Mouse (Mus musculus) ES-CJ7 (cell line): ENCODE results near the gene Psma5.
"Not testable (repeated sequence)": the region's sequence is repeated elsewhere in the genome, so short reads cannot be mapped to it uniquely, and the experiment has no call there.

ENCODE experiments used
- DNase-seq: peaks from one replicate; pipeline ENCODE4 v3.0.0; 2011; ENCODE audit warnings: low read depth, low spot score

Psma5 gene

DNA sequence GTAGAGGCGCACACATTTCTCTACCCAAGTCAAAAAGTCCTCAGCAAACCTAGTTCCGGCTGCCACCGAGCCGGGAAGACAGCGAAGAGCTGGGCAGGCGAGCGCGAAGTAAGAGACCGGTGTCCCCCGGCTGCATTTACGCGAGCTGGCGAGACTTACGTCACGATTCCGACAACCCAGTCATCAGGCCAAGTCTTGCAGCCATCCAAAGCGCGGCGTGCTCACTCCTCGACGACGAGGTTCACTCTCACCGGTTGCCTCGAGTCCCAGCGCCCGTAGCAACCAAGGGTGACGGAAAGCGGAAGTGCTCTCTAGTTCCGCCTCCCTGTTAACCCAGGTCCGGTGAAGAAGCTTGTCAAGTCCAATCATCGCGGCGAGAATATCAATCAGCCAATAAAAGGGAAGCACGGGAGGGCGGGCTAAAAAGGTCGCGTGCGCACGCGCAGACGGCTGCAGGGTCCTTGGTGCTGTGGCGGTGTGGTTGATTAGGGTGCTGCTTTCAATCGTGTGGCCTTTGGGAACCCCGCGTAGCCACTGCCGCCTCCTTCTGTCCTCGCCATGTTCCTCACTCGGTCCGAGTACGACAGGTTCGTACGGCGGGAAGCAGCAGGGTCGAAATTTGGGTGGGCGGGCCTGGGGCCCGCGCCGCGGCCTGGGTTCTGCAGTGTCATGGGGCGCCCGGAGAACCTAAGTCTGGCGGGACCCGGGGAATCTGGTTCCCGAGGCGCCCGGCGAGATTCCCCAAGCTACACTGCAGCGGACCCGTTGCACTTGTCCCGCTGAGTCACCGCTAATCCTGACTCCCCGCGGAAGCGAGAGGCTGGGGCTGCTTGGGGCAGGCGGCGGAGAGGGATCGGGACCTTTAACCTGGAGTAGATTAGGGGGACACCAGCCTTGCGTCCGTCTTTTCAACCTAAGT, at the start of gene Psma5:
Gene Psma5, plus strand, starts transcription at position 208 of the 919 bp plus-strand sequence.
- DNase-seq, result peak; percentile 99

- DNase-seq, result no peak
Measured at GRCm38 (mm10) chr3:108209001-108209400, 47.7 kb upstream of the Psma5 start.

DNA sequence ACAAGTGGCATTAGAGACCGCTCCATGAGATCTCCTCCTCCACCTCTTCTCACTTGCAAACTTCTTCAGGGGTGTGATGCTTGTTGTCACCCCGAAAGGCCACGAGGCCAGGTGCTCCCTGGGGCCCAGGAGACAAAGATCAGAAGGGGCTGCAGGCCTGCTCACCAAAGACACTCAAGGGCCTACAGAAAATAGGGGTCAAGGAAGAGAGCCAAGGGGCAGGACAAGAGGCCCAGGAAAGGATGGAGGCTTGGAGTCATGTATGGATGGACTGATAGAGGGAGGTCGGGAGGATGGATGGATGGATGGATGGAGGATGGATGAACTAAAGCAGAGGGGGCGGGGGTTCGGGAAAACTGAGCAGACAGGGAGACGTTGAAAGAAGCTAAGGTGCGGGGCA, 47.2 kb upstream of the Psma5 start:
- DNase-seq, result no peak

GRCm38 (mm10) chr3:108209946-108210770, 46.6 kb upstream of the Psma5 start:
- DNase-seq, result peak; percentile 98

DNA sequence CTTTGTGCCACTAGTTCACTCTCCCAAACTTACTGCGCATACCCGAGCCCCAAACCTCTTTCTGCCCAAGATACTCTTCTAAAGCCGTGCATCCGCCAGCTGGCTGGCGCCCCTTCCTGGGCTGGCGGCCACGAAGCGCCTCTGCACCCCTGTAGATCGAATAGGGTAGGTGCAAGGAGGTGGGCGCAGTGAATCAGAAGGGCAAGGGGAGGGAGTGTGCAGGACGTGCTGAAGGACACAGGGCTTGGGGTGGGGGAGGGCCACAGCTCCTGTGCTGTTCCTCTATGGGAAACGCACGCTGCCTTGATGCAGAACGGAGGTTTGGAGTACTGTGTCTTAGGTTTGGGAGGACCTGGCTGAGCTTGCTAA, 46.0 kb upstream of the Psma5 start, which contains the start of gene Atxn7l2:
Gene Atxn7l2, minus strand, starts transcription at position 164 of the 369 bp plus-strand sequence.
- peak; percentile 90 for DNase-seq

GRCm38 (mm10) chr3:108211845-108212244, 44.9 kb upstream of the Psma5 start:
- DNase-seq, result no peak

DNA sequence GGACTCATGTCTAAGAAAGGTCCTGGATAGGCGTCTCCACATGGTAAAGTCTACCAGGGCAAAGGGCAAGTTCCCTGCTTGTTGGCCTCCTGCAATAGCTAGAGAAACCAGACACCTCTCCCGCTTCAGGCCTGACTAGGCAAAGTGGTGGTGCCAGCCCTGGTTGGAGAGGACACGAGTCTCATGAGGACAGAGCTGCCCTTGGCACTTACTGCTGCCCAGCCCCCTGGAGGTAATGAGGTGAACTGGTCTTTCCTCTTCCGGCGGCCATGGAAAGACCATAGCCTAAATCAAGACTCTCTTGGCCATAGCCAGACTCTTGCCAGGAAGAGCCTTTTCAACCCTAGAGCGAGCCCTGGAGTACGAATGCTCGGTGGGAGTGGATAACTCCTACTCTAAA, 44.3 kb upstream of the Psma5 start:
- DNase-seq, result no peak

DNA sequence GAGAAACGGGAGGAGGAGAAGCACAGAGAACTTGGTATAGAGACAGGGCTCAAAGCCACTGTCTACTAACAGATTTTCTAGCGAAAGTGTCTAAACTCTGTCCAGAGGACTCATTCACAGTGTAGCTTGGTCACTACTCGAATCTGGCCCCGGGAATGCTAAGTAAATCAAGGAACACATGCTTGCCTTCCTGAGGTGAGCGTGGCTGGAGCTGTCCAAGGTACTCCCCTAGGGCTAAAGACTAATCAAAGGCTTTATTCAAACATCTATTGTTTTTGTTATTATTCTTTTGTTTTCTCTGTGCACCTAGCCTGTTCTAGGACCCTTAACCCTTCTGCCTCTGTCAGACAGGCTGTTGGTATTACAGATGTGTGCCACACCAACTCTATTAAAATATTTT, 42.0 kb upstream of the Psma5 start:
- DNase-seq, result peak; percentile 59

DNA sequence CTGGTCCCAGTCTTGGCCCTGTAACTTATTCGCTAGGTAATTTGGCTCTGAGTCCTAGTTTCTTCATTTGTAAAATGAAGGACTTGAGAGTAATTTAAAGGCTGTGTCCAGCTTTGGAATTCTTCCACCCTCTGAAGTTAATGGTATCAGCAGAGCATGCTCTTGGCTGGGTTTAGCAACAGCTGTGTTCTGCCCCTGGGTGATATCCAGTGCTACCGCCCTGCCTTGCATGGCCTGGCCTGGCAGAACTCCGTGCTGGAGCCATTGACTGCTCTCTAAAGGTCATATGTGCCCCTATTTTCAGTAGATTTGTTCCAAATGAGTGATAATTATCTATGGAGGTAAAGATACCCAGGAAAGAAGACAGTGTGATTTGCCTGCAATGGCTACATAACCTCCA, 36.1 kb upstream of the Psma5 start:
- no peak for DNase-seq

- DNase-seq, result no peak
Measured at GRCm38 (mm10) chr3:108225711-108226557, 30.8 kb upstream of the Psma5 start.

DNA sequence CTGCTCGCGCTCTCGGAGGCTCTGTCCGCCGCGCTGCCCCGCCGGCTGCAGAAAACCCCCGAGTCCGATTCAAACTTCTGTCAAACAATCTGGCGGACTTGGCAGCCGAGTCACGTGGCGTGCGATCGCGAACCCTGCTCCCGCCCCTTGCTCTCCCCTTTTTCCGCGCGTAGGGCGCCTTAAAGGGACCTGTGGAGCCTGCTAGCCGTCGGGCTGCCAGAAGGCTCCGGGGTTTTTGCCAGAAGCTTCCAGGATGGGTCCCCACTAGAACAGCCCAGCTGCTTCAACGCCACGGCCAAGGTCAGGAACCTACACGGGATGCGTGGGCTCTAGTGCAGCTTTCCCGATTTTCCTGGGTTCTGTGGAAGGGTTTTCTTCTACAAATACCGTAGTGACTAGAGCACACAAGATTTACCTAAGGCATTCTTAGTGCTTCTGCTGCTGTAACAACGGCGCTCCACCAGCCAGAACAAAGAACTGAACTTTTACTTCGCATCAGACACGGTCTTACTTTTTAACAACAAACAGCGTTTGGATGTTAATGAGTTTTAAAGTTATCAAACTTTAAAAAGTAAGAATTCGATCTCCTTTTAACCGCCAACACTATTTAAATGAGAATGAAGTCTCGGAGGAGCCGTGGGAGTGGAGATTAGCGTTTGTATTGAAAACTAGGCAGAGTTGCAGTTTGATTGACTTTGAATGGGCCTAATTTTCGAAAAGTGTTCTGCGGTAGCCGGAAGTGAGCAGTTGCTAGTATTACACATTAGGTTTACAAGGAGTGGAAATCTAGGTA, 30.0 kb upstream of the Psma5 start, which contains the start of gene Sypl2:
Gene Sypl2, minus strand, starts transcription at position 91 of the 793 bp plus-strand sequence.
- DNase-seq, result peak; percentile 72

GRCm38 (mm10) chr3:108227521-108227920, 29.2 kb upstream of the Psma5 start:
- DNase-seq, result no peak

DNA sequence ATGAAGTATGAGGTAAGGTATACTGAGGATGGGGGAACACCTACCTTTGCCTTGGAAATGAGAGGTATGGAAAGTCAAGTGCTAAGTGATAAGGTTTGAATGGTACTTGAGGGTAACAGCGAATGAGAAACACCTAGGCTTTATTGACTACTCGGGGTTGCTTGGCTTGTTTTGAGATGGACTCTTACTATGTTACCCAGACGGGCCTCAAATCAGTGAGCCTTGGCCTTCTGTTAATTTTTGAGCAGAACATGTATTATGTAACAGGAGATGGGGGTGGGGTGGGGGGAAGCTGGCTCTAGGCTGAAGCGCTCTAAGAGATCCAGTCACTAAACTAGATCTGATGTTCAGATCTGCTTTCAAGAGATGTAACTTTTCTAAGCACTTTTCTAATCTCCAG, 25.1 kb upstream of the Psma5 start:
- DNase-seq, result no peak

DNA sequence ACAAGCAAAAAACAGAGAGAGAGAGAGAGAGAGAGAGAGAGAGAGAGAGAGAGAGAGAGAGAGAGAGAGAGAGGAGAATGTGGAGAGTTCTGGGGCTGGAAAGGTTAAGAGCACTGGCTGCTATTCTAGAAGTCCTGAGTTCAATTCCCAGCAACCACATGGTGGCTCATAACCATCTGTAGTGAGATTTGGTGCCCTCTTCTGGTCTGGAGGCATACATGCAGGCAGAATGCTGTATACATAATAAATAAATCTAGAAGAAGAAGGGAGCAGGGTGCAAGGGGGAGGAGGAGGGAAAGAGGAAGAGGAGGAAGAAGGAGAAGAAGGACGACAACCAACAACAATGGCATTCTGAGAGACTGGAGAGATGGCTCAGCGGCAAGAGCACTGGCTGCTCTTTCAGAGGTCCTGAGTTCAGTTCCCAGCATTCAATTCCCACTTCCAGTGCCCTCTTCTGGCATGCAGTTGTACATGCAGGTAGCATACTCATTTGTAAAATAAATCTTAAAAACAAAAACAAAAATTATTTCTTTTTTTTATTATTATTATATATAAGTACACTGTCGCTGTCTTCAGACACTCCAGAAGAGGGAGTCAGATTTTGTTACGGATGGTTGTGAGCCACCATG, 19.1 kb upstream of the Psma5 start:
- peak; percentile 49 for DNase-seq

DNA sequence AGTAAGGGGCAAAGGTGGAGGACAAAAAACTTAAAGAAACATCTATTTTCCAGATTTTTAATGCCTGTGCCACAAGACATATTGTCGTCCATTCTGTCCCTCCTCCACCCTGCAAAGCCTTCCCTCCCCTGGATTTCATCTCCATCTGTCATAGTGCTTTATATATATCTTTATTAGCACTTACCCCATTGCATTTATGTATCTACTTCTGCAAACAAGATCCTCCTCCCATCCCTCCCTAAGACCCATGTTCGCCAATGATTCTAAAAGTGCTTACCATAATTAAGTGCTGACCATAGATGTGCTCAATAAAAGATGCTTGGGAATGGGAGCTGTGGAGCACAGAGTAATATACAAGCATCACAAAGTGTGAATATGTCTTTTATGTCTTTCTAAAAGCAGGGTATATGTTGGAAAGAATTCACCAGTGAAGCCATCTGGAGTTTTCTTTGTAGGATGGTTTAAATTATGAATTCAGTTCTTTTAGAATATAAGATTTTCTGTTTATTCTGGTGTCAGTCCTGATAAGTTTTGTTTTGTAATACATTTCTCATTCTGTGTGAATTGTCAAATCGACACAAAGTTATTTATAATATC, 15.4 kb upstream of the Psma5 start:
- DNase-seq, result no peak

DNA sequence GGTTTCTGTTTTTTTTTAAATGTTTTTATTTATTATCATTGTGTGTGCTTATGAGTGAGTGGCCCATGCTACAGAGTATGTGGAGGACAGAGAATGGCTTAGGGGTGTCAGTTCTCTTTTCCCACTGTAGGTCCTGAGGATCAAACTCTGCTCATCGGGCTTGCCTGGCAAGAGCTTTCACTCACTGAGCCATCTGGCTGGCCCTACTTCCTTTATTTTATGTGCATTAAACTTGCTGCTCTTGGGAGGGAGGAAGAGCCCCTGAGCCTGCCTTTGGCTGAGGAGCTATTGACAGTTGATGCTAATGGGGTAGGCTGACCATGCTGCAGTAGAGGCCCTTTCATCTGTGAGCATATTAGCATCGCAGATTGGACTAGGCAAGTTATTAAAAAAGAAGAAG, 9.9 kb upstream of the Psma5 start:
- DNase-seq, result no peak

DNA sequence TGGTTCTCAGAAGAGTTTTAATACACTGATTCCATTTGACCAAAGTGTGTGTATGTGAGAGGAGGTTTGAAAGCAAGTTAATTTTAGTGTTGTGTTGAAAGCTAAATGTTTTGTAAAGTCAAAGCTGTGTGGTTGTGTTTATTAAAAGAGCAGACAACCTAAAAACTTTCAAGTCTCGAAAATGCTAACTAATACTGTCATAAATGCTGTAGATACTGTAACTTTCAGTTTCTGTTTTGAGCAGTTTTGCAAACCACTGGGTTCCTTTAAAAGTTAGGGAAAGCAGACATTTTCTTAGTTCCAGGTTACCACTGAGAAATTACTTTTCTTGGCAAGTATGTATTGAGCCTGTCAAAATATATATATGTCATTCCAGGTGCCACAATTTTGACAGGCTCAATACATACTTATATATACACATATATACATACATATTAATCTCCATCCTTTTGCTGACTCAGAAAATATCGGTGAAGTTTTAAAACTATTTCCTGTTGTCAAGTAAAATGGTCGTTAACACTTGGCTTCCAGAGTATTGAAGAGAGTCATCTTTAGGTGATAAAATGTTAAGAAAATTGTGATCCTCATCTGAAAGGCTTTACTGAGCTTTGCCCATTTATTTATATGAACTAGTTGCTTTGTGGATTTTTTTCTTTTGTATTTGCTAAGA, 1.2 kb downstream of the Psma5 start:
- DNase-seq, result no peak

- peak; percentile 17 for DNase-seq
Measured at GRCm38 (mm10) chr3:108259319-108259718, 2.6 kb downstream of the Psma5 start.

DNA sequence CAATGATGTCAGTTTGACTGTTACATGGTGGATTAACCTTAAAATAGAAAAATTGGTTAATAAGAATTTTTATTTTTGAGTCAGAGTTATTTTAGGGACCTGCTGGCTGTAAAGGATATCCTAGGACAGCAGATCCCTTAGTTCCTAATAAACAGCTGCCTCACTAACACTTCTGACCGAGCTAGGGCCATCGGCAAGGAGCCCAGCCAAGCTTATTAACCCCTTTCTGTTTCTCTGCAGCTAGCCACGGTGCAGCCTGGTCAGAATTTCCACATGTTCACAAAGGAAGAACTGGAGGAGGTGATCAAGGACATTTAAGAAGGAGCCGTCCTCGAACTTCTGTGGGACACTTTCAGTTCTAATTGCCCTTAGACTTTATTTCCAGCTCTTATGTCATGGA, 22.8 kb downstream of the Psma5 start:
- DNase-seq, result not testable (repeated sequence)
